Mouse (Mus musculus) brain, embryonic 14.5 days (tissue): ENCODE results near the gene Tsen34. TPM values are rescaled to one million over a fixed set of nuclear protein-coding genes. Genes with fewer than 3 reads are reported as not detected.
"Not testable (repeated sequence)": the region's sequence is repeated elsewhere in the genome, so short reads cannot be mapped to it uniquely, and the experiment has no call there.

Experiments
- DNase-seq: peaks from one replicate; pipeline ENCODE4 v3.0.0-alpha.2; 2011; ENCODE audit warnings: low read depth
- CTCF ChIP-seq: fragments of 200-500 bp; IDR thresholded peaks from 2 replicates; pipeline ENCODE4 v1.5.1; 2012; ENCODE audit warnings: inconsistent platforms, mild to moderate bottlenecking, moderate library complexity, borderline replicate concordance; ENCODE audit not compliant: insufficient read depth, insufficient read length; ENCODE audit errors: extremely low read depth
- POLR2A ChIP-seq: fragments of 200-500 bp; IDR thresholded peaks from 2 replicates; pipeline ENCODE4 v1.6.1; 2012; ENCODE audit warnings: mild to moderate bottlenecking, inconsistent platforms, borderline replicate concordance; ENCODE audit not compliant: poor library complexity, insufficient read depth, insufficient read length, severe bottlenecking; ENCODE audit errors: extremely low read depth
- polyA plus RNA-seq: library from polyadenylated mRNA; depleted of rRNA; stranded (reverse); fragments of >200 nt; gene quantifications from 2 replicates; pipeline ENCODE4 v1.2.3, GENCODE M21; 2012; rRNA removed

Gene Tsen34
- polyA plus RNA-seq, 1 experiment: 190 TPM

DNA sequence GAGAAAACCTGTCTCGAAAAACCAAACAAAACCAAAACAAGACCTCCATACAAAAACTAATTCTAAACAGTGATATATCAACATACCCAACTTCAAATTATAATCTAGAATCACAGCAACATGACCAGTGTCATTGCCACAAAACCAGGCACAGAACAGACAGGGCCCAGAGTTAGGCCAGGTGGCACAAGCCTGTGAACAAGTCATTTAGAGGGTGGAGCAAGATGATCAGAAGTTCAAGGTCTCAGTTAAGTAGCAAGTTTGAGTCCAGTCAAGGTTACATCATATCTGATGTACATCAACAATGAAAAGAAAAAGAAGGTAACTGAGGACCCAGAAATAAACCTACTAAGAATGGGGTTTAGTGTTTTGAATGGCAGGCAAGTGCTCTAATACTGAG is 16.3 kb downstream of the Tsen34 start:
- DNase-seq: no peak
- TF ChIP-seq CTCF (no peak), POLR2A (no peak)

DNA sequence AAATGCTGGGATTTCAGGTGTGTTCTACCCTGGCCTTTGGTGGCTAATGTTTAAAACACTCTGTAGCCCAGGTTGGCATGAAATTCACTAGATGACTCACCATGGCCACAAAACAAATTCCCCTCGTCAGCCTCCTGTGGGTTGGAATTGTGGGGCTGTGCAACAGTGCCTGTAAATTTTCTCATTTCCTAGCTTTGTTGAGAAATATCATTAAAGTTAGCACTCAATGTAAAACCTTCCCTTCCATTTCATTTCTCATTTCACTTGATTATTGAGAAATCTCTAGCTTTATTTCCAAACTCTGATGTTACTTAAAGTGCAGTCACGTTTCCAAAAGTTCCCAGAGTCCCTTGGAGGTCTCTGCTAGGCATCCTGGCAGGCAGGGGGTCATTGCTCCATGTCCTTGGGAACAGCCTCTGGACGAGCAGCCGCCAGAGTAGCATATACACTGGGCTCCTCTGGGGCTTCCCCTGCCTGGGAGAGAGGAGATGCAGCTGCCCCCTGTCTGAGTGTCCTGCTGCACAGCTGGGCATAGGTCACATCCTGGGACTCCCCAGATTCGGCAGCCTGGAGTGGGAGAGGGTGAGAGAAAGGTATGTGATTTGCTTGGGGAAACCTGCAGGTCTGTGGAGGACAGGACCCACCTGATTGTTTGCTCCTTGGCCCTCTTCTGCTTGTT is 19.7 kb downstream of the Tsen34 start:
- TF ChIP-seq POLR2A (no peak), CTCF (no peak)
- no peak for DNase-seq

DNA sequence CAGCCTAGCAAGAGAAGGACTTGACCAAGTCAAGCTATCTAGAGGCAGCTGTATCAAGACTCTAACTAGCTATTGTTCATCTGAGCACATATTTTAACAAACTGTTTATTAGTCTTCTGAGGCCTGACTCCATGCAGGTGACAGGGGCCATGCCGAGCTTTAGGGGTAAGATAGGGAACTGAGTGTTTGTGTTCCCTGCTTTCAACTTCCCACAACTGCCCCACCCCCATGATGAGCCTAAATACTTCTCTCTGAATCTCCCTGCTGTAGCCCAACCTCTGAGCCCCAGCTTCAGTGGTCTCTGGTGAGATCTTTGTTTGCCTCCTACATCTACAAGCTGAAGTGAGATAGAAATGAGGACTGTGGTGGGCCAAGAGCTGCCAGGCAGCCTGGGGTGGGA is 22.6 kb downstream of the Tsen34 start:
- DNase-seq: no peak
- TF ChIP-seq CTCF (no peak), POLR2A (no peak)

DNA sequence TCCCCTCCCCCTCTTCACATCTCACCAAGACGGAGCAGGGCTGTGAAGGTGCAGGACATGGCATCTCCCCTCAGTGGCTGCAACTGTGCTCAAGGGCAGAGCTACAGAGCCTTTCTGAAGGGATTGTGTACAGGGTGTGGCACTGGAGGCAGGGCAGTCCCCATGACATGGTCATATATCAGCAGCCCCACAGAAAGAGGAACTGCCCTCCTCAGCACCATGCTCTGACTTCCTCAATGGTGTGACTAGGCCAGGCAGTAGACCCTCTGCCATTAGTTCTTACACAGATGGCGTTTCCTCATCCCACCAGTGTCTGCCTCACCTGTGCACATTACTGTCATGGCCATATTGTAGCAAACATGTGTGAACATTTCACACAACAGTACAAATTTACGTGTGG is 27.6 kb downstream of the Tsen34 start, which contains the start of gene Pirb:
Gene Pirb (minus strand): TSS at position 124 of the 400 bp plus-strand sequence.
- DNase-seq: not testable (repeated sequence)

DNA sequence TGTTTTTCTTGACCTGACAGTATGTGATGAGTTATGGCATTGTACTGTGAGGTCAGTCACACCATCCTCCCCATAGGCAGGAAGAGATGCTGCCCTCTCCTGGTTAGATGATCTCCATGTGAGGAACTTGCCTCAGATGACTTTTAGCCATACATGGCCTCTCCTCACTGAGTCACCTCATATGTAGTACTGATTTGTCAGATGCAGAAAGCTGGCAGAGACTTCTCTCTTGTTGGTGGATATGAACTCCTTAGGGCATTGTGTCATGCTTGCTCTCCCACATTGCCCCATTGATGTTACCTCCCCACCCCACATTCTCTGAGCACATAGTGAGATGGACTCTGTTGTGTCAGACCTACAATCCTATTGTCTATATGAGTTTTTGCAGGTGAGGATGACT is 32.8 kb downstream of the Tsen34 start:
- not testable (repeated sequence) for DNase-seq

DNA sequence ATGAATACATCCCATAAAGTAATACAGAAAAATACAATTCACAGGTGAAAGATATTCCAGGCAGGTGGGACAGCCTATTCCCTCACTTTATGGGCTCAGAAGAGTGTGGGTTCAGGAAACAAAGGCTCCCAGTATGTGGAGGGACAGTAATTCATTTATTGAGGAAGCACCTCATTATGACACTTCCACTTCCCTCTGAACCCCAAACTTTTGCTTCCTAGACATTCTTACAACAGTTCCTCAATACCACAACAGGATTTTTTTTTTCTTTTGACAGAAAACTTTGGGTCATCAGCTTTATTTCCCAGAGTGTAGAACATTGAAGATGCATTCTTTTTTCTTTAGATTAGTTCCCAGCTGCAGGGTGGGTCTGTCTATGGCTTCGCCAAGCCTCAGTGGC is 40.0 kb downstream of the Tsen34 start:
- DNase-seq: not testable (repeated sequence)

Other genes with a start within 250 kb of the Tsen34 start
- 0.10 TPM in 1 of 2 replicates, not detected in the other for gene Tarm1, start 190.2 kb upstream of the Tsen34 start, polyA plus RNA-seq
- 1.7 and 1.8 TPM in 2 replicates for gene Oscar, start 76.7 kb upstream of the Tsen34 start, polyA plus RNA-seq
- gene Ndufa3, start 75.5 kb upstream of the Tsen34 start, polyA plus RNA-seq: 198 and 266 TPM in 2 replicates
- 26.1 and 27.6 TPM in 2 replicates for gene Tfpt, start 62.9 kb upstream of the Tsen34 start, polyA plus RNA-seq
- gene Prpf31, start 62.9 kb upstream of the Tsen34 start, polyA plus RNA-seq: 68.2 and 70.7 TPM in 2 replicates
- 64.9 and 80.1 TPM in 2 replicates for gene Cnot3, start 47.6 kb upstream of the Tsen34 start, polyA plus RNA-seq
- 6.6 and 8.6 TPM in 2 replicates for gene Leng1, start 27.0 kb upstream of the Tsen34 start, polyA plus RNA-seq
- gene Tmc4, start 15.3 kb upstream of the Tsen34 start, polyA plus RNA-seq: 13.7 and 14.1 TPM in 2 replicates
- gene Mboat7, start 660 bp downstream of the Tsen34 start, polyA plus RNA-seq: 78.7 and 103 TPM in 2 replicates
- gene Rps9, start 11.1 kb downstream of the Tsen34 start, polyA plus RNA-seq: 2,419 and 2,655 TPM in 2 replicates
- gene Pirb, start 27.5 kb downstream of the Tsen34 start, polyA plus RNA-seq: 0.18 and 0.34 TPM in 2 replicates
- gene Gm15448, start 132.8 kb downstream of the Tsen34 start, polyA plus RNA-seq: 0.03 TPM in 1 of 2 replicates, not detected in the other
- gene Pira2, start 152.2 kb downstream of the Tsen34 start, polyA plus RNA-seq: not detected in 2 replicates
- not detected in 2 replicates for gene Gm14548, start 205.3 kb downstream of the Tsen34 start, polyA plus RNA-seq
- 0.04 TPM in 1 of 2 replicates, not detected in the other for gene Lilra6, start 222.6 kb downstream of the Tsen34 start, polyA plus RNA-seq